Mouse (Mus musculus) CH12.LX (cell line): ENCODE measurements around the gene Clic4. TPM values are rescaled to one million over a fixed set of nuclear protein-coding genes. Genes with fewer than 3 reads are reported as not detected.

Experiments used
- DNase-seq: peaks from one replicate; pipeline ENCODE4 v3.0.0-alpha.2; 2013; ENCODE audit errors: extremely low read depth
- H3K27ac ChIP-seq: 2 replicates; pipeline ENCODE4 v1.5.1; 2012; ENCODE audit warnings: low read depth, mild to moderate bottlenecking, control low read depth, moderate library complexity; ENCODE audit not compliant: insufficient read depth
- H3K27me3 ChIP-seq: replicated peaks from 2 replicates; pipeline ENCODE3; 2012; ENCODE audit warnings: inconsistent platforms
- H3K36me3 ChIP-seq, 2 experiments: replicated peaks in 1 of 2; 2 replicates each; pipeline versions ENCODE3 to v1.6.1; 2012; ENCODE audit warnings: inconsistent platforms in 1 of 2, low read length in 1 of 2, mild to moderate bottlenecking in 1 of 2, mixed read lengths in 1 of 2, moderate library complexity in 1 of 2; ENCODE audit not compliant: control insufficient read depth in 1 of 2, insufficient read depth in 1 of 2
- H3K4me1 ChIP-seq, 2 experiments: 2 replicates each; pipeline ENCODE4 v1.6.1; 2012; ENCODE audit warnings: inconsistent platforms in 1 of 2, moderate library complexity in 1 of 2; ENCODE audit not compliant: insufficient read depth in 2 of 2, control insufficient read depth in 1 of 2
- H3K4me2 ChIP-seq: 2 replicates; pipeline ENCODE4 v1.6.1; 2012; ENCODE audit warnings: low read depth, mild to moderate bottlenecking, control low read depth; ENCODE audit not compliant: poor library complexity, insufficient read depth, severe bottlenecking
- H3K4me3 ChIP-seq, 3 experiments: fragments of 150-350 bp in 1 of 3; sonication (generic) in 1 of 3; replicated peaks in 1 of 3; 2 replicates each; pipeline versions ENCODE3 to v1.5.1; 2011 to 2012; ENCODE audit warnings: low read depth in 2 of 3, low read length in 2 of 3, mild to moderate bottlenecking in 2 of 3, moderate library complexity in 2 of 3, control low read depth in 1 of 3, improper control_type of control experiment in 1 of 3, inconsistent platforms in 1 of 3, mixed read lengths in 1 of 3; ENCODE audit not compliant: poor library complexity in 1 of 3
- H3K79me2 ChIP-seq: replicated peaks from 2 replicates; pipeline ENCODE4 v1.6.1; 2012; ENCODE audit warnings: mild to moderate bottlenecking, moderate library complexity; ENCODE audit not compliant: control insufficient read depth, poor library complexity, insufficient read depth, severe bottlenecking; ENCODE audit errors: extremely low read depth
- H3K9ac ChIP-seq: 2 replicates; pipeline ENCODE4 v1.6.1; 2012; ENCODE audit warnings: low read depth, mild to moderate bottlenecking, control low read depth, moderate library complexity; ENCODE audit not compliant: insufficient read depth
- H3K9me3 ChIP-seq: replicated peaks from 2 replicates; pipeline ENCODE3; 2012; ENCODE audit warnings: low read length, inconsistent platforms, mixed read lengths
- BHLHE40 ChIP-seq: IDR thresholded peaks from 2 replicates; pipeline ENCODE4 v1.6.1; 2011; ENCODE audit warnings: mild to moderate bottlenecking, low read depth, low read length, improper control_type of control experiment
- CHD1 ChIP-seq: IDR thresholded peaks from 2 replicates; pipeline ENCODE4 v1.6.1; 2012; ENCODE audit warnings: low read depth, low read length, improper control_type of control experiment, inconsistent platforms
- ELF1 ChIP-seq: IDR thresholded peaks from 2 replicates; pipeline ENCODE4 v1.6.1; 2014; ENCODE audit warnings: low read depth, mild to moderate bottlenecking, inconsistent platforms, low read length, improper control_type of control experiment
- HCFC1 ChIP-seq: IDR thresholded peaks from 2 replicates; pipeline ENCODE4 v1.6.1; 2012; ENCODE audit warnings: low read depth, mild to moderate bottlenecking, inconsistent platforms, low read length, improper control_type of control experiment
- KAT2A ChIP-seq: IDR thresholded peaks from 2 replicates; pipeline ENCODE4 v1.6.1; 2012; ENCODE audit warnings: low read length, improper control_type of control experiment, inconsistent platforms; ENCODE audit not compliant: insufficient replicate concordance
- MAFK ChIP-seq: IDR thresholded peaks from 2 replicates; pipeline ENCODE4 v1.6.1; 2011; ENCODE audit warnings: low read length, improper control_type of control experiment; ENCODE audit not compliant: insufficient replicate concordance
- MAZ ChIP-seq: IDR thresholded peaks from 2 replicates; pipeline ENCODE4 v1.6.1; 2012; ENCODE audit warnings: low read depth, mild to moderate bottlenecking, inconsistent platforms, low read length, improper control_type of control experiment, moderate library complexity
- MEF2A ChIP-seq: IDR thresholded peaks from 2 replicates; pipeline ENCODE4 v1.6.1; 2014; ENCODE audit warnings: low read depth, mild to moderate bottlenecking, inconsistent platforms, low read length, improper control_type of control experiment, borderline replicate concordance
- MXI1 ChIP-seq: IDR thresholded peaks from 2 replicates; pipeline ENCODE4 v1.6.1; 2011; ENCODE audit warnings: mild to moderate bottlenecking, low read depth, low read length, improper control_type of control experiment
- MYC ChIP-seq: IDR thresholded peaks from 2 replicates; pipeline ENCODE4 v1.6.1; 2011; ENCODE audit warnings: low read depth, mild to moderate bottlenecking, improper control_type of control experiment, low read length
- NELFE ChIP-seq: IDR thresholded peaks from 2 replicates; pipeline ENCODE4 v1.6.1; 2011; ENCODE audit warnings: low read depth, low read length, improper control_type of control experiment
- POLR2AphosphoS2 ChIP-seq: IDR thresholded peaks from 2 replicates; pipeline ENCODE4 v1.6.1; 2011; ENCODE audit warnings: low read depth, low read length, improper control_type of control experiment
- RAD21 ChIP-seq: IDR thresholded peaks from 2 replicates; pipeline ENCODE4 v1.6.1; 2011; ENCODE audit warnings: low read depth, mild to moderate bottlenecking, low read length, improper control_type of control experiment, moderate library complexity
- RCOR1 ChIP-seq: conservative IDR thresholded peaks from 2 replicates; pipeline ENCODE4 v1.6.1; 2012; ENCODE audit warnings: low read depth, mild to moderate bottlenecking, inconsistent platforms, low read length, improper control_type of control experiment
- SIN3A ChIP-seq: IDR thresholded peaks from 2 replicates; pipeline ENCODE4 v1.6.1; 2012; ENCODE audit warnings: low read length, improper control_type of control experiment, inconsistent platforms
- SMC3 ChIP-seq: IDR thresholded peaks from 2 replicates; pipeline ENCODE4 v1.6.1; 2011; ENCODE audit warnings: low read depth, low read length, improper control_type of control experiment
- UBTF ChIP-seq: IDR thresholded peaks from 2 replicates; pipeline ENCODE4 v1.6.1; 2012; ENCODE audit warnings: low read depth, mild to moderate bottlenecking, inconsistent platforms, low read length, improper control_type of control experiment, moderate library complexity
- USF1 ChIP-seq: IDR thresholded peaks from 2 replicates; pipeline ENCODE4 v1.6.1; 2014; ENCODE audit warnings: low read depth, mild to moderate bottlenecking, inconsistent platforms, low read length, improper control_type of control experiment
- ZKSCAN1 ChIP-seq: IDR thresholded peaks from 2 replicates; pipeline ENCODE4 v1.6.1; 2012; ENCODE audit warnings: low read depth, inconsistent platforms, low read length, improper control_type of control experiment, borderline replicate concordance
- ZMIZ1 ChIP-seq: IDR thresholded peaks from 2 replicates; pipeline ENCODE4 v1.6.1; 2012; ENCODE audit warnings: low read depth, mild to moderate bottlenecking, inconsistent platforms, low read length, improper control_type of control experiment
- dilution Hi-C: fragments of 300-500 bp; cut with MboI; formaldehyde crosslinking; loops from 2 replicates; pipeline ENCODE4 v1.14.3; 2020; ENCODE audit warnings: low sequenced_read_pairs; ENCODE audit not compliant: extremely low pct_unique_long_range_greater_than_20kb, extremely low pct_ligation_motif_present
- in situ Hi-C: fragments of 300-500 bp; cut with MboI; formaldehyde crosslinking; loops from 3 replicates; pipeline ENCODE4 v1.14.3; 2019; ENCODE audit warnings: low sequenced_read_pairs, low pct_ligation_motif_present, low pct_unique_long_range_greater_than_20kb, mixed read lengths
- polyA plus RNA-seq: library from polyadenylated mRNA; unstranded; fragments of >175 nt; gene quantifications from 2 replicates; pipeline ENCODE4 v1.2.1, GENCODE M21; 2012; ENCODE audit warnings: low read depth; ENCODE audit not compliant: insufficient read length
- total RNA-seq, 2 experiments: library from RNA; depleted of rRNA; stranded (reverse); fragments of 300-350 nt in 1 of 2; fragments of >200 nt in 1 of 2; gene quantifications; 2 replicates each; pipeline ENCODE4 v1.2.3; 2012 to 2014

The Clic4 gene
- total and polyA plus RNA-seq, 3 experiments: 154 to 214 (median 199) TPM

DNA sequence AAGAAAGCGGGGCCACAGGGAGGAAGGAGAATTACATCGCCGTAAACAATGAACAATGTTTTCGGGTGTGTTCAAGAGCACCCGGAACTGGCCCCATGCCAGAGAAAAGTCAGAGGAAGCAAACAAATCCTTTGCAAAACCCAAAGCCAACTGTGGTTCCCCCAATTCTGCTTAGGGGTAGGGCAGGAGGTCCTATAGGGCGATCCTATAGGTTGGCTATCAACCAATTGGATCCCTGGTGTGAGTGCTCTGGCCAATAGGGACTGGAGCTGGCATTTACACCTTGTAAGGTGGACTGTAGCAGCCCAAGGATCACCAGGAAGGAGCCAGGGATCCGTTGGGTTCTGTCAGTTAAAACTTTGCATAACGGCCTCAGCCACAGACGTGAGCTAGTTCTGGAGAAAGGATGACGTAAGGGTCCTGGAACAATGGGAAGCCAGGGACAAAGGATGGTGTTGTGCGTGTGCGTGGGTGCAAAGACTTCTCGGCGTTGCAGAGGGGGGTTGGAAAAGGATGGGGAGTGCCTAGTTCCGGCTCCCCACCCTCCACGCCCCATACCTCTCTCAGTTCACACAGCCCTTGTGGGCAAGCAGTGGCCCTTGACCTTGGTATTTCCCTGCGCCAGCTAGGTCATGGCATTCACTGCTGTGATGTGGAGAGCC lies 34.5 kb upstream of the Clic4 start:
- H3K4me1 ChIP-seq: peaks cover 16 to 43% of the 10 kb centered on the region in 2 experiments
- H3K27ac ChIP-seq: no peak overlapping the region
- no peak overlapping the region for H3K4me3 ChIP-seq
- TF ChIP-seq UBTF (no peak), POLR2AphosphoS2 (no peak), ELF1 (no peak), ZKSCAN1 (no peak)
- in situ Hi-C loops (no loop called here), dilution Hi-C loops (no loop called here)
- H3K27me3 ChIP-seq: no peaks in the 10 kb centered on the region
- H3K36me3 ChIP-seq: peaks cover 0 to under 1% of the 10 kb centered on the region in 2 experiments
- no peaks in the 10 kb centered on the region for H3K9me3 ChIP-seq
- no peak overlapping the region for H3K9ac ChIP-seq
- H3K4me2 ChIP-seq: no peak overlapping the region
- H3K79me2 ChIP-seq: no peaks in the 10 kb centered on the region
- no peak for DNase-seq

- TF ChIP-seq MYC: no peak
- no peak for TF ChIP-seq HCFC1
- no peak for TF ChIP-seq MXI1
- no peak for TF ChIP-seq ZMIZ1
- no peak for TF ChIP-seq RCOR1
- TF ChIP-seq BHLHE40: no peak
- no peak for TF ChIP-seq ZKSCAN1
- no peak for TF ChIP-seq KAT2A
- TF ChIP-seq MEF2A: no peak
- no peak for TF ChIP-seq SMC3
- no peak for TF ChIP-seq SIN3A
- TF ChIP-seq MAFK: no peak
- no peak for TF ChIP-seq MAZ
- no peak for TF ChIP-seq NELFE
- no peak for TF ChIP-seq RAD21
- no peak for TF ChIP-seq USF1
- TF ChIP-seq CHD1: no peak
- TF ChIP-seq, all 38 proteins: peak for 0
- no peak for DNase-seq
- no peak overlapping the region for H3K9ac ChIP-seq
- no peaks in the 10 kb centered on the region for H3K36me3 ChIP-seq
- in situ Hi-C loops (no loop called here), dilution Hi-C loops (no loop called here)
- H3K9me3 ChIP-seq: peaks cover 2% of the 10 kb centered on the region
- H3K27ac ChIP-seq: no peak overlapping the region
- H3K79me2 ChIP-seq: no peaks in the 10 kb centered on the region
- H3K4me1 ChIP-seq: peaks cover 16 to 42% of the 10 kb centered on the region in 2 experiments
- no peak overlapping the region for H3K4me3 ChIP-seq
- H3K4me2 ChIP-seq: no peak overlapping the region
- no peaks in the 10 kb centered on the region for H3K27me3 ChIP-seq
Observed at GRCm38 (mm10) chr4:135306533-135306932, 33.9 kb upstream of the Clic4 start.
